Mouse (Mus musculus): ENCODE measurements around the gene Fstl4. TPM values are rescaled to one million over a fixed set of nuclear protein-coding genes. Genes with fewer than 3 reads are reported as not detected.

Gene Fstl4
- polyA plus RNA-seq, 1 experiment from 2014 or later, result 0.64 TPM

GRCm38 (mm10) chr11:53096871-53097270, 332.4 kb downstream of the Fstl4 start:
- no peak overlapping the region for H3K9ac ChIP-seq (ENCODE audit: low read length)
- ATAC-seq (ENCODE audit: low FRiP score), result no peak
- no peaks in the 10 kb centered on the region for H3K36me3 ChIP-seq (ENCODE audit: control insufficient read depth, insufficient read depth, low read length)
- H3K27me3 ChIP-seq (ENCODE audit: control insufficient read depth, insufficient read depth, low read length), result no peaks in the 10 kb centered on the region
- no peaks in the 10 kb centered on the region for H3K9me3 ChIP-seq (ENCODE audit: control insufficient read depth, low read length)
- no peak overlapping the region for H3K4me2 ChIP-seq
- no peak overlapping the region for H3K27ac ChIP-seq (ENCODE audit: low read depth, low read length)
- H3K4me1 ChIP-seq (ENCODE audit: control insufficient read depth, insufficient read depth, low read length), result no peaks in the 10 kb centered on the region
- DNase-seq (ENCODE audit: low spot score, missing footprints), result no peak
- WGBS, result 91% methylated on average over 9 of the region's 9 CpGs
- H3K4me3 ChIP-seq (ENCODE audit: low read depth, low read length), result no peak overlapping the region

- Histone ChIP-seq H3K9ac (ENCODE audit: low read length) (no peak overlapping the region), H3K9me3 (ENCODE audit: control insufficient read depth, low read length) (no peaks in the 10 kb centered on the region), H3K4me2 (no peak overlapping the region), H3K4me3 (ENCODE audit: low read depth, low read length) (no peak overlapping the region), H3K4me1 (ENCODE audit: control insufficient read depth, insufficient read depth, low read length) (no peaks in the 10 kb centered on the region), H3K27ac (ENCODE audit: low read depth, low read length) (no peak overlapping the region), H3K27me3 (ENCODE audit: control insufficient read depth, insufficient read depth, low read length) (no peaks in the 10 kb centered on the region), H3K36me3 (ENCODE audit: control insufficient read depth, insufficient read depth, low read length) (no peaks in the 10 kb centered on the region)
- DNase-seq (ENCODE audit: low spot score, missing footprints) (no peak), ATAC-seq (ENCODE audit: low FRiP score) (no peak)
- WGBS, result 81% methylated on average over 8 of the region's 8 CpGs
Measured at GRCm38 (mm10) chr11:53097331-53097730, 332.9 kb downstream of the Fstl4 start.

- Histone ChIP-seq H3K4me3 (ENCODE audit: low read depth, low read length) (no peak overlapping the region), H3K9ac (ENCODE audit: low read length) (no peak overlapping the region), H3K9me3 (ENCODE audit: control insufficient read depth, low read length) (no peaks in the 10 kb centered on the region), H3K4me2 (no peak overlapping the region), H3K4me1 (ENCODE audit: control insufficient read depth, insufficient read depth, low read length) (no peaks in the 10 kb centered on the region), H3K27me3 (ENCODE audit: control insufficient read depth, insufficient read depth, low read length) (no peaks in the 10 kb centered on the region), H3K27ac (ENCODE audit: low read depth, low read length) (no peak overlapping the region), H3K36me3 (ENCODE audit: control insufficient read depth, insufficient read depth, low read length) (no peaks in the 10 kb centered on the region)
- ATAC-seq (ENCODE audit: low FRiP score) (no peak), DNase-seq (ENCODE audit: low spot score, missing footprints) (no peak)
- WGBS, result 90% methylated on average over 6 of the region's 6 CpGs
Measured at GRCm38 (mm10) chr11:53097870-53098269, 333.4 kb downstream of the Fstl4 start.

- H3K36me3 ChIP-seq (ENCODE audit: control insufficient read depth, insufficient read depth, low read length), result no peaks in the 10 kb centered on the region
- no peak overlapping the region for H3K27ac ChIP-seq (ENCODE audit: low read depth, low read length)
- H3K4me2 ChIP-seq, result no peak overlapping the region
- H3K4me1 ChIP-seq (ENCODE audit: control insufficient read depth, insufficient read depth, low read length), result no peaks in the 10 kb centered on the region
- H3K4me3 ChIP-seq (ENCODE audit: low read depth, low read length), result no peak overlapping the region
- DNase-seq (ENCODE audit: low spot score, missing footprints), result no peak
- ATAC-seq (ENCODE audit: low FRiP score), result no peak
- WGBS, result 89% methylated on average over 3 of the region's 3 CpGs
- no peak overlapping the region for H3K9ac ChIP-seq (ENCODE audit: low read length)
- no peaks in the 10 kb centered on the region for H3K9me3 ChIP-seq (ENCODE audit: control insufficient read depth, low read length)
- no peaks in the 10 kb centered on the region for H3K27me3 ChIP-seq (ENCODE audit: control insufficient read depth, insufficient read depth, low read length)
Measured at GRCm38 (mm10) chr11:53098780-53099198, 334.4 kb downstream of the Fstl4 start.

GRCm38 (mm10) chr11:53099322-53099721, 334.9 kb downstream of the Fstl4 start:
- Histone ChIP-seq H3K27me3 (ENCODE audit: control insufficient read depth, insufficient read depth, low read length) (no peaks in the 10 kb centered on the region), H3K9ac (ENCODE audit: low read length) (no peak overlapping the region), H3K9me3 (ENCODE audit: control insufficient read depth, low read length) (no peaks in the 10 kb centered on the region), H3K4me1 (ENCODE audit: control insufficient read depth, insufficient read depth, low read length) (no peaks in the 10 kb centered on the region), H3K4me2 (no peak overlapping the region), H3K4me3 (ENCODE audit: low read depth, low read length) (no peak overlapping the region), H3K36me3 (ENCODE audit: control insufficient read depth, insufficient read depth, low read length) (no peaks in the 10 kb centered on the region), H3K27ac (ENCODE audit: low read depth, low read length) (no peak overlapping the region)
- ATAC-seq (ENCODE audit: low FRiP score), result no peak
- 89% methylated on average over 5 of the region's 5 CpGs for WGBS
- peak; percentile 35 for DNase-seq (ENCODE audit: low spot score, missing footprints)

GRCm38 (mm10) chr11:53101732-53102131, 337.3 kb downstream of the Fstl4 start:
- no peaks in the 10 kb centered on the region for H3K9me3 ChIP-seq (ENCODE audit: control insufficient read depth, low read length)
- ATAC-seq (ENCODE audit: low FRiP score) (no peak), DNase-seq (ENCODE audit: low spot score, missing footprints) (no peak)
- 93% methylated on average over 5 of the region's 5 CpGs for whole genome bisulfite sequencing
- H3K9ac ChIP-seq (ENCODE audit: low read length), result no peak overlapping the region
- no peaks in the 10 kb centered on the region for H3K27me3 ChIP-seq (ENCODE audit: control insufficient read depth, insufficient read depth, low read length)
- no peaks in the 10 kb centered on the region for H3K36me3 ChIP-seq (ENCODE audit: control insufficient read depth, insufficient read depth, low read length)
- no peak overlapping the region for H3K27ac ChIP-seq (ENCODE audit: low read depth, low read length)
- H3K4me1 ChIP-seq (ENCODE audit: control insufficient read depth, insufficient read depth, low read length), result no peaks in the 10 kb centered on the region
- H3K4me3 ChIP-seq (ENCODE audit: low read depth, low read length), result no peak overlapping the region
- H3K4me2 ChIP-seq, result no peak overlapping the region

- Histone ChIP-seq H3K4me2 (no peak overlapping the region), H3K27ac (ENCODE audit: low read depth, low read length) (no peak overlapping the region), H3K9me3 (ENCODE audit: control insufficient read depth, low read length) (no peaks in the 10 kb centered on the region), H3K4me1 (ENCODE audit: control insufficient read depth, insufficient read depth, low read length) (no peaks in the 10 kb centered on the region), H3K36me3 (ENCODE audit: control insufficient read depth, insufficient read depth, low read length) (no peaks in the 10 kb centered on the region), H3K27me3 (ENCODE audit: control insufficient read depth, insufficient read depth, low read length) (no peaks in the 10 kb centered on the region), H3K4me3 (ENCODE audit: low read depth, low read length) (no peak overlapping the region), H3K9ac (ENCODE audit: low read length) (no peak overlapping the region)
- DNase-seq (ENCODE audit: low spot score, missing footprints), result peak; percentile 78
- no peak for ATAC-seq (ENCODE audit: low FRiP score)
- WGBS, result 59% methylated on average over 9 of the region's 10 CpGs
Measured at GRCm38 (mm10) chr11:53103601-53104325, 339.3 kb downstream of the Fstl4 start.

GRCm38 (mm10) chr11:53107706-53108105, 343.3 kb downstream of the Fstl4 start:
- Histone ChIP-seq H3K27ac (ENCODE audit: low read depth, low read length) (no peak overlapping the region), H3K4me3 (ENCODE audit: low read depth, low read length) (no peak overlapping the region), H3K9ac (ENCODE audit: low read length) (no peak overlapping the region), H3K9me3 (ENCODE audit: control insufficient read depth, low read length) (no peaks in the 10 kb centered on the region), H3K36me3 (ENCODE audit: control insufficient read depth, insufficient read depth, low read length) (no peaks in the 10 kb centered on the region), H3K4me2 (no peak overlapping the region), H3K4me1 (ENCODE audit: control insufficient read depth, insufficient read depth, low read length) (no peaks in the 10 kb centered on the region), H3K27me3 (ENCODE audit: control insufficient read depth, insufficient read depth, low read length) (no peaks in the 10 kb centered on the region)
- ATAC-seq (ENCODE audit: low FRiP score), result no peak
- 89% methylated on average over 5 of the region's 5 CpGs for WGBS
- DNase-seq (ENCODE audit: low spot score, missing footprints), result peak; percentile 49

- no peak overlapping the region for H3K4me3 ChIP-seq (ENCODE audit: low read depth, low read length)
- no peak overlapping the region for H3K27ac ChIP-seq (ENCODE audit: low read depth, low read length)
- H3K36me3 ChIP-seq (ENCODE audit: control insufficient read depth, insufficient read depth, low read length), result no peaks in the 10 kb centered on the region
- H3K4me1 ChIP-seq (ENCODE audit: control insufficient read depth, insufficient read depth, low read length), result no peaks in the 10 kb centered on the region
- H3K9ac ChIP-seq (ENCODE audit: low read length), result no peak overlapping the region
- 96% methylated on average over 6 of the region's 6 CpGs for WGBS
- H3K4me2 ChIP-seq, result no peak overlapping the region
- no peak for ATAC-seq (ENCODE audit: low FRiP score)
- no peak for DNase-seq (ENCODE audit: low spot score, missing footprints)
- no peaks in the 10 kb centered on the region for H3K9me3 ChIP-seq (ENCODE audit: control insufficient read depth, low read length)
- no peaks in the 10 kb centered on the region for H3K27me3 ChIP-seq (ENCODE audit: control insufficient read depth, insufficient read depth, low read length)
Measured at GRCm38 (mm10) chr11:53108798-53109197, 344.4 kb downstream of the Fstl4 start.

All from midbrain, embryonic 11.5 days (tissue).